Mouse (Mus musculus) MN1 (cell line): Measurements from ENCODE around the gene Slc22a14.
"Not testable (repeated sequence)": the region's sequence is repeated elsewhere in the genome, so short reads cannot be mapped to it uniquely, and the experiment has no call there.

Source experiments
- DNase-seq: peaks from one replicate; pipeline ENCODE4 v3.0.0-alpha.2; 2016; ENCODE audit warnings: low spot score

Gene Slc22a14

DNA sequence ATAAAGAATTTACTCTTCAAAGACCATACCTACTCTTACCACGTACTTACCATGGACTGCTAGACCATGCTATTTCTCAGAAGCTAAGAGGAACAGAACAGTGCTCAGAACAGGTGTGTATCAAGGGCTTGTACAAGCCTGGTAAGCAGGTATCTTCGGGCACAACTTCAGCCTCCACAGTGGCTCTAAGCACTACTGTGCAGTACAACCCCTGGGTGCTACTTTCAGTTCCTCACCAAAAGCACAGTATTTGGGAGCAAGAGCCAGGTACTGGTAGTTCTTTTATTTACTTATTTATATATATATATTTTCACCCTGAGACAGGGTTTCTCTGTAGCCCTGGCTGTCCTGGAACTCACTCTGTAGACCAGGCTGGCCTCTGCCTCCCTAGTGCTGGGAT is 104.5 kb downstream of the Slc22a14 start:
- DNase-seq, result no peak

DNA sequence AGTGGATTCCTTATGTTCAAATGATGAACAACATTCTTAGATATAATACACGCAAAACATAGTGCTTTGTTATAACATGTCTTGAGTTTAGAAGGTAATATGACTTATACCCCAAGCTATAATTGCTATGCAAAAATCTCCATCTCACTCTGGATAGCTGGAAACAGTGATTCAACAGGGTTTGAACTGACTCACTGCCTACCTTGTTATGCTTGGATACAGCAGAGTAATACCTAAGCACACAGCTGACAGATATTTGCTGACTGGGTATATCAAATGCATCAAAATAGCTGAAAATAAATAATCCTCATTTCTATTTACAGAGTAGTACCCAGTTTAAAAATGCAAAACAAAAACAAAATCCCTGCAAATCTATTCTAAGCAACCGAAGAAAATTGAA is 106.6 kb downstream of the Slc22a14 start:
- DNase-seq, result no peak

DNA sequence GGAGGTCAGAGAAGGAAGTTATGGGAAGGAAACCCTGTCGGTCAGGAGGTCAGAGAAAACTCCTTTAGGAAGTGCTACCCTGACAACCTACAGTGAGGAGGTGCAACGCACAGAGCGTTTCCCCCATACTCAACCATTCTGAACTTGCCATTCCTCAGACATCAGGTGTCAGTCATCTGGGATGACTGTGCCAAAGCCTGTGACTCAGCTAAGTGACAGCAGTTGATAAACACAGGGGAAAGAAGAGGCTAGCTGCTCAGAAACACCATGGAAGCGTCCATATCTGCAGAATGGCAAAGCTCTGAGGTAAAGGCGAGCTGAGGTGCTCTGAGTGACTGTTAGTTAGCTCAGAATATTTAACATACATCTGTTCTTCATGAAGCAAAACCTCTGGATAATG is 107.2 kb downstream of the Slc22a14 start:
- DNase-seq, result no peak

DNA sequence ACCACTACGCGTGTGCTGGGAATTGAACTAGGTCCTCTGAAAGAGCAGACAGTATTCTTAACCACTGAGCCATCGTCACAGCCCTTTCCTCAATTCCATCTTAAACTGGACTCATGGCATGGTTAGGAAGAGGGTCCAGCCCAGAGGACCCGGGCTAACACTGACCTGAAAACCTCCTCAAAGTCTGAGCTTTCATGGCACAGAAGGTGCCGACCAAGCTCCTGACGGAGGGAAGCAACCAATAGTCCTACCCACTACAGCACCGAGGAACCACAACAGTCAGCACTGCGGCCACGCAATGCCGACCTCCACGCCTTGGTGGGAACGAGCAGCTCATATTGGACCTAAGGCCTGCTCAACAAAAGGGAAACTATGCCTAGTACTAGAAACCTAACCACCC is 109.2 kb downstream of the Slc22a14 start:
- no peak for DNase-seq

DNA sequence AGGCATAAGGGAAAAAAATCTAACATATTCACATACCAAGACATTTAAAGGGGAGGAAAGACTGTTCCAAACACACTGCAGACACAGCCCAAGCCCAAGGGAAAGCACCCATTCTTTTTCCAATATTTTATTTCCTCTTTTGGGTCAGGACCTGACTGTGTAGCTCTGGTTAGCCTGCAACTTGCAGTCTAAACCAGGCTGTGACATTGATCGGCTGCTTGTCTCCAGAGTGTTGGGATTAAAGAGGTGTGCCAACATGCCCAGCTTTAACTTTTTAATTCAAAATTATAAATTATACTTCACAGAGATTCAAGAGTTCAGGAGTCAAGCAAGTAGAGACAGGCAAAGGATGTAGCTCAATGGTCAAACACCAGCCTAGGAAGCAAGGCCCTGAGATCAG is 110.3 kb downstream of the Slc22a14 start:
- no peak for DNase-seq

DNA sequence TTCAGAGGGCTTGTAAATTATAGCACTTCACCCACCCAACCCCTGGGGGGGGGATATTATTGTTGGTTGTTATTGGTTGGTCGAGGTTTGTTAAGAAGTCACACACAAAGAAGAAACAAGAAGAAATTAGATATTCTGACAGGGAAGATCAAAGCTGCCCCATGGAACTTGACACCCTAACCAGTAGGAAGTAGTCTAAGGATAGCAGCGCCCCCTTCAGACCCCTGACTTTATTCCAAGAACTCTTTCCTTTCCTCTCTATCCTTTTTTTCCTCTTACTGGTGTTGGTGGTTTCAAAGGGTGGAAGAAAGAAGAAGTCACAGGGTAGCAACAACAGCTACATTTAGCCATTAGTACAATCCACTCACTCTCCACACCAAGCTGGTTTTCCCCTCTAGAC is 111.2 kb downstream of the Slc22a14 start:
- DNase-seq, result no peak

DNA sequence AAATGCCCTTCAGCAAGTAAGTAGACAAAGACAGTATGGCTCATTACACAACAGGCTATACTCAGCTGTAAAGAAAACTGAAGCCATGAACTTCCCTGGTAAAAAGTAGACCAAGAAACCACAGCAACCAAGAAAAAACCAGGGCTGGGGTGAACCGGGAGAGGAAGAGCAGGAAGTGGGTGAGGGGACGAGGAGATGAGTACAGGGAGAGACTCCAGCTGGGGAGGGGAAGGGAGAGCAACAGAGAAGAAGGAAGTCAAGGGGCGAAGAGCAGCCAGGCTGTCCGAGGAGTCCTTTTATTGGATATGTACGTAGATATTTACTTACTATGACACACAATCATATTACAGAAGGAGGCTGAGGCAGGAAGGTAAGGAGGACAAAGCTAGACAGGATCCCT is 117.4 kb downstream of the Slc22a14 start:
- DNase-seq, result no peak

DNA sequence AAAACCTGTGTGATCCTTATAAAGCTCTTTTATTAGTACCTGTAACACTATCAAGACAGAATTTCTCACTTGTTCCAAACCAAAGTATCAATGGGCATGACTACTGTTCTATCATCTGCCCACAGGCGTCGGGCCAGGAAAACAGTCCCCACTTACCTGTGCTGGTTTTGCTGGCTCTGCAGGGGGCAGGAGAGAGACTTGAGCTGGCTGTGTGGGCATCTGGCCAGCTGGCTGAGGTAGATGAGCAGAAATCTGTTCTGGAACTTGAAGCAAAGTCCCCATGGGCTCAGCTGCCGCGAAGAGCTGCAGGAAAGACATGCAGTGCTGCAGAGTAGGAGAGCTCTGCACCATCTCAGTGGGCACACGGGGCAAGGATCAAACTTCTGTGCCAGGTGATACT is 118.5 kb downstream of the Slc22a14 start:
- no peak for DNase-seq

DNA sequence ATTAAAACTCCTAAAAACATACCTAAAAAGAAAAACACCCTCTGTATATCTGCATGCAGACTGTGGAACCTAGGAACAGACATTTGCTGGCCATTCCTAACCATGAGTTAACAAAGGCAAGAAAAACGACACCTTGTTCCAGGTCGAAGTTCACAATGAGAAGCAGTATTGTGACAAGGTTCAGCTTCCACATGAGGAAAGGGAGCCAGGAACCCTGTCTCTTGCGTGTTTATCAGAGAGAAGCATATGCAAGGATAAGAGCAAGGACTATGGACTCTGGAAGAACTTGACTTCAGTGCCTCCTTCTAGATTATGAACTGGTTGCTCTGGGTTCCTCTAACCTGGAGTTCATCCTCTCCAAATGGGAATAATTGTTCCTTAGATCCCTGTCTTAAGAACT is 121.4 kb downstream of the Slc22a14 start:
- DNase-seq, result no peak

DNA sequence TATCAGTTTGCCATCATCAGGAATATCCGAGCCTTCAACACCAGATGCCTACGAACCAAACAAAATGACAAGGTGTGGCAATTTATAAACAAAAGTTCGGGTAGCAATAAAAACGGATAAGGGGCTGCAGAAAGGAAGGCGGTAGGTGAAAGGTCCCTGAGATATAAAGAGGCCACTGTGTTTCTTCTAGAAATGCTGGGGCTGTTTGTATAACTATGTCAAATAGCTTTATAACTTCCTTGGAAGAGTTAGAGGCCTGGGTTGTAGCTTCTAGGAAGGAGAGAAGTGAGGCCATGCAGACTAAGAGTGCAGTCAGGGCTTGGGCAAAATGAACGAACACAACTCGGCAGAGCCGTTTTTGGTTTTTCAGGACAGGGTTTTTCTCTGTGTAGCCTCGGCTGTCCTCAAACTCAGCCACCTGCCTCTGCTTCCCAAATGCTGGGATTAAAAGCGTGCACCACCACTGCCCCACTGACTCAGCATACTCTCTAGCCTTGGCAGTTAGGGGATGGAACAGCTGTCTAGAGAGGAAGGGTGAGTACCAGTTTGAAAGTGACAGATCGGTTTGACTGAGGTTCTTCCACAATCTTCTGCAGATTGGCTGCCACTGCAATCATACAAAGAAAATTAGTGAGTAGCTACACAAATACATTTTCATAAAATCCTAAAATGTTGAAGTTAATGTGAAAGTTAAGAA is 124.0 kb downstream of the Slc22a14 start:
- DNase-seq, result no peak

DNA sequence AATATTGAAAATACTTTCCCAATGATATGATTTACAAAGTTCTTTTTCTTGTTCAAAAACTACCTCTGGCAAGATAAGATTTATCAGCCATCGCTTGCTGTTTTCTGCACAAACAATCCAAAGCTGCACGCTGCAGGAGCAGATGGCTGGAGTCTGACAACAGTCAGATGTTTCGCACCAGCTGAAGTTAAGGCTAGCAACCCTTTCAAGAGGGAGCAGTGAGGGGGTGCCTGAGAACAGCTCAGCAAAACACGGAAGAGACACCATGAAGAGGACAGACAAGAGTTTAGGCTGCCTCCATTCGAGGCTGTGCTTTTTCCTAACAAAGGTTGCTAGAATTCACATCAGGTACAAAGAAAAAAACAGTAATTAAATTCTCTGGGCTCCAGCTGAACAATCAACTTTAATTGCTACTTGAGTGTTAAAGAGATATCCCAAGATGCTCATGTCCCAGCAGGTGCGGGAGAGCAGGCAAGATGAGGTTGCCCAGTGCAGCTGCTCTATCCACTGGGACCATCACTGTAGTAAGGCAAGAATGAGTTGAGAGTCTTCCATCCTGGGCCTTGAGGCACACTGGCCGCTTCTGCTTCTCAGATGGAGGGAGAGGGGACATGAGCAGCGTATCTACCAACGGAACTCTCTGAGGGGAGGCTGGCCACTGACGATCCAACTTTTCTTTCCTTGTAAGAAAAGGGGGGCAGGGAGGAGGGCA is 124.9 kb downstream of the Slc22a14 start:
- no peak for DNase-seq

DNA sequence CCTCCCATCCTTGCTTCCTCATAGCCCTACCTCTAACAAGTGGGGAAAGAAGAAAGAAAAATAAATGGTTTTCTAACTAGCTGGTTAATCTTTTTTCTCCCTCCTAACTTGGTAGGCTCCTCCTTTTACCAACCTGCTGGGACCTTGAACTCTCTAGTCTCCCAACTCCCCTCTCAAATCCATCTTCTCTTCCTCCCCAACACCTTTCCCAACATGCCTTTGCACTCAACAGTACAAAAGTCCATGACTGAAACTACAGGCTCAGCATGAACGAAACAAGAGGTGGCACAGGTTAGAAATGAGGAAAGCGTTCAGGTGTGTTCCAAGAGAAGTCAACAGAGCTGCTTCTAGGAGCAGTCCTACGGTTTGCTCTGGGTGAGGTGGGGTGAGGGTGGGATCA is 126.1 kb downstream of the Slc22a14 start:
- no peak for DNase-seq

DNA sequence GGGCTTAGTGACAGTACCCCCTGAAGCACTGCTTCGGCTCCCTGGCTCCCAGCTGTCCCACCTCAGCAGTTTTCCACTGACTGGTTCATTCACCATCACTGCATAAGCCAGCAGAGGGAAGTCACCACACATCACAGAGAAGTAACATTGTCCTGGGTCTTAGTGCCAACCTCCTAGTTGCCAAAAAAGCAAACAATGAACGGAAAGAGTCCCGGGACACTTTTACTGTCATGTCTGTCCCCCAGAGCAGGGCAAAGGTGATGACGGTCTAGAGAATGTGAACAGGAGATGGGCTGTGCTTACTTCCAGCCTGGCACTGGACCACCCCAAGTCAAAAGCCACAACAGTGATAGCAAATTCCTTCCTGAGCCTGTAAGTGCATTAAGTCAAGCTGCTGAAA is 126.6 kb downstream of the Slc22a14 start:
- DNase-seq, result no peak

DNA sequence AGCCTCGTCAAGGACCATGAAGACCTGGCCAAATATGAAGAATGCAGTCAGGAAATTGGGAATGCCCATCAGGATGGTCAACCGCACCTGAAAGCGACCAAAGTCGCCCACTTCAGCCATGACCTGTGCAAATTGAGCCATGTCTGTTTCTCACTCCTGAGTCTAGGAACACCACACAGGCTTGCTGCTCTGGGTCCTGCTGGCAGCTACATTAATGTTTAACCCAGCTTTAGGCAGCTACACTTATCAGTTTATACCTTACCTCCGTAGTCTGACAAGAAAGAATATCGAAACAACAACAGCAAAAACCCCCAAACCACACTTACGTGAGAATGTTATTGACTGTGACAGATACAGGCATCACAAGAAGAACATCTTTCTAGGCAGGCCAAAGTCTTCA is 133.8 kb downstream of the Slc22a14 start:
- DNase-seq, result no peak

DNA sequence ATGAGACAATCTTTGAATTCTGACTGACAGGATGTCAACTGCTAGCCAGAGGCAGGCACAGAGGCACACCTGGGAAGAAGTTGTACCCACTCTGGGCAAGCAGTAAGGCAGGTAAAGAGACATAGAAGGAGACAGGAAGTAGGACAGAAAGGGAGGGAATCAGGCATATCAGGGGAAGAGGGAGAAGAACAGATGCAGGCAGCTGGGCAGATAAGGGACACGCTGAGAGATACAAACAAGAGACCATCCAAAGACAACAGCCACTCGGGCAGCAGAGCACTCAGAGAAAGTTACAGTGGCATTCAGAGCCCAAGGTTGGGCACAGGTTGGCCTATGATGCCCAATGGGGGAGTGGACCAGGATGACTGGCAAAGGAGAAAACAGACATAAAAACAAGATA is 134.5 kb downstream of the Slc22a14 start:
- no peak for DNase-seq

DNA sequence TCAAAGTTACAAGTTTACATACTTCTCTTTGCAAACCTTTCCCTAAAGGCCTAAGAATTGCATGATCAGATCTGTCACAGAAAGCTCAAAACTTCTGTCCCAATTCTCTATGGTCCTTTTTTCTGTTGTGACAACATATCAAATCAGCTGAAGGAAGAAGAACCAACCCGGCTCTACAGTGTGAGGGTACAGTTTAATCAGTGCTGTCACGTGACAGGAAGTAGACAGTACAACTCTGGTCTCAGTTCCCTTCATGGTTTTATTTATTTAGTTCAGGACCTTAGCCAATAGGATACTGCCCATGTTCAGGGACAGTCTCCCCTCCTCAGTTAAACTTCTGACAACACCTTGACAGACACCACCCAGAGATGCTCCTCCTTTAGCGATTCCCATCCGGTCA is 145.1 kb downstream of the Slc22a14 start:
- no peak for DNase-seq

DNA sequence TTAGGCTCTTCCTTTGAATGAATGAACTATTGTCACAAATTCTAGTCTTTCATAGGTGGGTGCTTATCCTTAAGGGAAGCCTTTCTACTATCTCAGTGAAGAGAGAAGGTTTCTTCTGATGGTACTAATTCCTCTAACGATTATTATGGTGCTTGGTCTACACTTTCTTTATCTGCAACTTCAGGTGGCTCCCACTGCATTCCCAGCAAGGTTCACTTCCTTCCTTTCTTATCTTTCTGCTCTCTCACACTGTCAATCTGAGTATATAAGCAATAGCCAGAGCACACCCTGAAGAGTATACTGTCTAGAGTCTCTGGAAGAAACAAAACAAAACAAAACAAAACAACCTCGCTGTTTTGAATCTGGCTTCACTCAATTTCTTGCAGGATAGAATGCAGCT is 145.7 kb downstream of the Slc22a14 start:
- no peak for DNase-seq

DNA sequence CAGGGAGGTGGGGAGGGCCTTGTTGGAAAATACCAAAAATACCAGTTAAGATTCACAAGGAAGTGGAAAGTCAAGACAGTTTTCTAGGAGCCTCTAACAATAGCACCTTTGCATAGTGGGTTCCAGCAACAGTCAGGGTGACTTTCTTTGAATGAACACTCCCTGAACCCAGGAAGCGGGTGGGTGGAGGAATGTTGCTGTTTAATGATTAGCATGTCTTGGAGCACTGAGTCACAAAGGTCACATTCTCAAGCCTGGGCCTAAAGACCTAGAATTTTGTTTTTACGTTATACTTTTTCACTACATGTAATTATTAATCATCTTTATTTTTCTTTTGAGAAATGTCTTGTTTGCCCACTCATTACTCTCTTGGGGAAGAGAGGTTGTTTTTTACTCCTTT is 150.0 kb downstream of the Slc22a14 start:
- not testable (repeated sequence) for DNase-seq

DNA sequence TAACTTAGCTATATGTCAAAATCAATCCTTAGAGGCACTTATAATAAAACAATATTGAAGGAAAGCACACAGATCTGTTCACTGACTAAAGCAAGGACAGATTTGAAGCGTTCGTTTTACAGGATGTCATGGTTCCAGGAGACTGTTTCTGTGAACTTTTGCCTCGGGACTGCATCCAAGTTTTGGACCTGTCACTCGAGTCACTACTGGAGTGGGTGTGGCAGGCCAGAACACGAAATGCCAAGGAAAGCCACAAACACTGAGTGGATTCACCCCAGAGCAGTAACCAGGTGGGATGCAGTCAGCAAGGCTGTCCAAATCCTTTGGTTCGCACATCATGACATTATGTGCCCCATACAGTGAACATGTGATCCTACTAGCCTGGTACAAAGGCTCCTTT is 150.8 kb downstream of the Slc22a14 start:
- no peak for DNase-seq

DNA sequence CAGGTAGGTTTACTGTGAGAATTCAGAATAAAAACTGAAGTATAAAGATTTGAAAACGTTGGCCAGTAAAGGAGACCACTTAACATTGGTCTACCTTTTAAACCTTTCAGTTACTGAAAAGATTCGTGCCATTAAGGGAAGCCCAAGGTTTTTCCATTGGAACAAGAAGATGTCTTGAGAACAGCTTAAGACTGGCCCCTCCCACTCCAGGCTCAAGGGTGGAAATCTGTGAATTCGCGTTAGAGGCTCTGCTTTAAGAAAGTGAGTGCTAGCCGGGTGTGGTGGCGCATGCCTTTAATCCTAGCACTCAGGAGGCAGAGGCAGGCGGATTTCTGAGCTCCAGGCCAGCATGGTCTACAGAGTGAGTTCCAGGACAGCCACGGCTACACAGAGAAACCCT is 152.4 kb downstream of the Slc22a14 start:
- no peak for DNase-seq

DNA sequence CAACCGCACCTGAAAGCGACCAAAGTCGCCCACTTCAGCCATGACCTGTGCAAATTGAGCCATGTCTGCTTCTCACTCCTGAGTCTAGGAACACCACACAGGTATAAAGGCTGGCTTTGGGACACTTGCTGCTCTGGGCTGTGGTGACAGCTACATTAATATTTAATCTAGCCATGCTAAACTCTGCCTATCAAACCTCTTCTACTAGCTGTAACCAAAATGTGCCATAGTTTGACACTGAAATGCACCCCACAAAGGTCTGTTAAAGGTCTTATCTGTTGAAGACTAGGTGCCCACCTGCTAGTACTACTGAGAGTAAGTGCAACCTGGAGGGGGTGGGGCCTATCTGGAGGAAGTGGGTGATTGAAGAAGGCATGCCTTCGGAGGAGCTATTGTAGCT is 156.4 kb downstream of the Slc22a14 start, which contains the start of gene Slc22a13:
Gene Slc22a13, minus strand, starts transcription at position 101 of the 400 bp plus-strand sequence.
- DNase-seq, result no peak

DNA sequence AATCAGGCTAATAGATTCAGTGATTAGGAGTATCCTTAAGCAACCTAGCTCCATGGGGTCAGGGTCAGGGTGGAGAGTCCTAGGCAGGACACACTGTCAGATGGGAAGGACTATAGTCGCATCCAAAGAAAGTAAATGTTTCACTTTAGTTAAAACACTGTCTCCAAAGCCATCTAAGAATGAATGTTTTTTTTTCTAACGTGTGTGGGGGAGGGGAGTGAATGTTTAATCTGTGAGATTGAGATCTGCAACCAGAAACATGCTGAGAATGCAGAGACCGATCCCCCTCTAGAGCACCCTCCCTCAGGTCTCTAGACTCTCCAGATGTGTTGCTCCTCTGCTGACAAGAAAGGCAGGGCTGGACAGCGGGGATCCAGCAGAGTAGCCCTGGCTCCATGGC is 158.2 kb downstream of the Slc22a14 start:
- no peak for DNase-seq

DNA sequence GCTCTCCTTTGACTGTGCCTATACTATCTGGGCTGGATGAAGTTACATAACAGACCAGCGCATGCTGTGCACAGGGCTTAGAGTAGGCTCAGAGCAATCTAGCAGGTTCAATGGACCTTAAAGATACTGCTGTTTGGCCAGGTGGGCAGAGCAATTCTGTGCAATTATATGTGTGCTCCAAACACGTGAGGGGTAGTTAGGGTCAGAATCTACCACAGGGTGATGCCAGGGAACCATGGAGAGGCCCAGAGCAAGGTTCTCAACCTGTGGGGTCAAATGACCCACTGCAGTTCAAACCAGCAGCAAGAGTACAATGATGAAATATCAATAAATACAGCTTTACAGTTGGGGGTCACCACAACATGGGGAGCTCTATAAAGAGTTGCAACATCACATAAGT is 158.7 kb downstream of the Slc22a14 start:
- no peak for DNase-seq

DNA sequence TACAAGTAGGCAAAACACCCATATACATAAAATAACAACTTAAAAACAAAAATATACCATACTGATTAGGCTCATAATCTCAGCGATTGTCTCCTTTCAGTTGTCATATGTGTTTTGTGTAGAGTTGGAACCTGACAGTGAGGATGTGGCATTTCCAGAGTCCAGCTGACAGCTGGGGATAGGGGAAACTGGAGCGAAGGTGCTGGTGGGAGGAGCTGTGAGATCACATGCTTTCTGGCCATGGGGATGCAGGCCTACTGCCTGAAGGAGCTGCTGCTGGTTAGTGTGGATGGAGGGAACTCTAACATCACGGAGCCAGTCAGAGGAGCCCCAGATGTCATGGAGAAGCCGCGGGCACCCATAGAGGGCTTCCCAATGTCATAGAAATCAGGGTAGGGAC is 159.6 kb downstream of the Slc22a14 start:
- DNase-seq, result no peak
